10 mouse cellular contexts compared by ENCODE assay signal in genomic region chr13:63929351-63929750, GRCm38 (mm10).
DNase-seq lines count a peak whose midpoint lies in the region; ATAC-seq and TF ChIP-seq lines count a peak whose summit lies in the region.
"Had no signal": no experiment of that assay in that cellular context is flagged by ENCODE, and none has a peak within 500 bp of the region (broad histone marks: within the 10 kb centered on the region; RNA-seq: fewer than 3 reads in every experiment).

No protein-coding gene starts in this region.

- 54% methylated on average over 1 of the region's 1 CpGs for WGBS in forebrain, embryonic 13.5 days
- 73% methylated on average over 1 of the region's 1 CpGs for WGBS in forebrain, embryonic 12.5 days
- 13% methylated on average over 1 of the region's 1 CpGs for WGBS in hindbrain, postnatal 0 days
- 36% methylated on average over 1 of the region's 1 CpGs for WGBS in liver, embryonic 12.5 days (ENCODE audit: insufficient replicate concordance)
- WGBS in stomach, embryonic 16.5 days, result 18% methylated on average over 1 of the region's 1 CpGs

- H3K4me3 ChIP-seq in forebrain, embryonic 13.5 days, result no peak overlapping the region
- no peak overlapping the region for H3K4me3 ChIP-seq in forebrain, embryonic 12.5 days (replicated peaks)
- H3K4me3 ChIP-seq in hindbrain, postnatal 0 days (ENCODE audit: low read length), result no peak overlapping the region
- no peak overlapping the region for H3K4me3 ChIP-seq in liver, embryonic 12.5 days
- no peak overlapping the region for H3K4me3 ChIP-seq in stomach, embryonic 16.5 days (replicated peaks; ENCODE audit: low read length)
- H3K4me3 ChIP-seq: erythroblast, embryonic 14.5 days; megakaryocyte, embryonic 14.5 days had no signal

- peaks cover 15% of the 10 kb centered on the region; the same call in 1 of the 2 replicates for H3K4me1 ChIP-seq in forebrain, embryonic 13.5 days
- H3K4me1 ChIP-seq in forebrain, embryonic 12.5 days, result peaks cover 17% of the 10 kb centered on the region
- H3K4me1 ChIP-seq in hindbrain, postnatal 0 days (ENCODE audit: insufficient read depth, low read length), result peaks cover 11% of the 10 kb centered on the region; the same call in 1 of the 2 replicates
- H3K4me1 ChIP-seq in liver, embryonic 12.5 days, result peaks cover 29% of the 10 kb centered on the region
- peaks cover 22% of the 10 kb centered on the region for H3K4me1 ChIP-seq in stomach, embryonic 16.5 days (ENCODE audit: control insufficient read depth, insufficient read depth, low read length)
- H3K4me1 ChIP-seq: megakaryocyte, embryonic 14.5 days had no signal

- 0 out of 2 replicates have a peak, but pooled peaks cover 4% of the 10 kb centered on the region for H3K27me3 ChIP-seq in forebrain, embryonic 13.5 days
- no peaks in the 10 kb centered on the region for H3K27me3 ChIP-seq in forebrain, embryonic 12.5 days
- H3K27me3 ChIP-seq in hindbrain, postnatal 0 days (ENCODE audit: insufficient read depth, low read length), result no peaks in the 10 kb centered on the region
- H3K27me3 ChIP-seq in liver, embryonic 12.5 days (replicated peaks), result no peaks in the 10 kb centered on the region
- no peaks in the 10 kb centered on the region for H3K27me3 ChIP-seq in stomach, embryonic 16.5 days (ENCODE audit: control insufficient read depth, insufficient read depth, low read length)

- peak; percentile 69 for TF ChIP-seq CTCF in hindbrain, postnatal 0 days (IDR thresholded peaks at IDR 0.05; ENCODE audit: low read depth)

- no peak overlapping the region for H3K9ac ChIP-seq in forebrain, embryonic 13.5 days
- no peak overlapping the region for H3K9ac ChIP-seq in forebrain, embryonic 12.5 days
- H3K9ac ChIP-seq in hindbrain, postnatal 0 days (replicated peaks; ENCODE audit: low read length), result no peak overlapping the region
- no peak overlapping the region for H3K9ac ChIP-seq in liver, embryonic 12.5 days
- no peak overlapping the region for H3K9ac ChIP-seq in stomach, embryonic 16.5 days (ENCODE audit: low read length)

- no peak overlapping the region for H3K27ac ChIP-seq in forebrain, embryonic 13.5 days
- H3K27ac ChIP-seq in forebrain, embryonic 12.5 days, result no peak overlapping the region
- no peak overlapping the region for H3K27ac ChIP-seq in hindbrain, postnatal 0 days
- H3K27ac ChIP-seq in liver, embryonic 12.5 days, result no peak overlapping the region
- peak overlapping the region; percentile 35; the same call in 1 of the 2 replicates for H3K27ac ChIP-seq in stomach, embryonic 16.5 days (ENCODE audit: low read length)

- ATAC-seq in forebrain, embryonic 13.5 days, result peak; percentile 87
- ATAC-seq in forebrain, embryonic 12.5 days (ENCODE audit: low FRiP score), result no peak
- ATAC-seq in hindbrain, postnatal 0 days, result peak; percentile 90
- peak; percentile 32; the same call in 1 of the 2 replicates for ATAC-seq in liver, embryonic 12.5 days
- peak; percentile 74 for ATAC-seq in stomach, embryonic 16.5 days (ENCODE audit: insufficient read depth, low FRiP score)

- H3K4me2 ChIP-seq in forebrain, embryonic 13.5 days, result no peak overlapping the region
- no peak overlapping the region for H3K4me2 ChIP-seq in forebrain, embryonic 12.5 days
- H3K4me2 ChIP-seq in hindbrain, postnatal 0 days (ENCODE audit: low read depth, low read length), result no peak overlapping the region
- no peak overlapping the region for H3K4me2 ChIP-seq in liver, embryonic 12.5 days
- no peak overlapping the region for H3K4me2 ChIP-seq in stomach, embryonic 16.5 days (ENCODE audit: low read depth, low read length)

- no peaks in the 10 kb centered on the region for H3K9me3 ChIP-seq in forebrain, embryonic 13.5 days (replicated peaks)
- H3K9me3 ChIP-seq in forebrain, embryonic 12.5 days, result no peaks in the 10 kb centered on the region
- H3K9me3 ChIP-seq in hindbrain, postnatal 0 days (ENCODE audit: low read length), result no peaks in the 10 kb centered on the region
- H3K9me3 ChIP-seq in liver, embryonic 12.5 days (replicated peaks), result no peaks in the 10 kb centered on the region
- H3K9me3 ChIP-seq in stomach, embryonic 16.5 days (replicated peaks; ENCODE audit: control insufficient read depth, low read length), result no peaks in the 10 kb centered on the region

- H3K36me3 ChIP-seq in forebrain, embryonic 13.5 days (ENCODE audit: poor library complexity, severe bottlenecking), result no peaks in the 10 kb centered on the region
- no peaks in the 10 kb centered on the region for H3K36me3 ChIP-seq in forebrain, embryonic 12.5 days (replicated peaks)
- no peaks in the 10 kb centered on the region for H3K36me3 ChIP-seq in hindbrain, postnatal 0 days (ENCODE audit: insufficient read depth, low read length)
- no peaks in the 10 kb centered on the region for H3K36me3 ChIP-seq in liver, embryonic 12.5 days
- no peaks in the 10 kb centered on the region for H3K36me3 ChIP-seq in stomach, embryonic 16.5 days (ENCODE audit: control insufficient read depth, insufficient read depth, low read length)

- peak; percentile 12 for DNase-seq in 416B (ENCODE audit: low read depth)
- DNase-seq in cerebellum, postnatal 36 days, result peak; percentile 79 to 81
- DNase-seq in hindbrain, postnatal 0 days (ENCODE audit: low spot score), result peak; percentile 75
- DNase-seq in spleen, postnatal 36 days (ENCODE audit: low spot score in 2 of 2), result no peak

Comparison
In these comparisons a context has a peak if more than half of its experiments do, and no peak if none do; other contexts are left out.
1. DNase-seq: peak in 416B (single experiment), cerebellum, postnatal 36 days (2 of 2) and hindbrain, postnatal 0 days (single experiment); none in spleen, postnatal 36 days (0 of 2).